Mouse (Mus musculus) heart, embryonic 12.5 days (tissue): Measurements from ENCODE around the gene Med26. TPM values are rescaled to one million over a fixed set of nuclear protein-coding genes. Genes with fewer than 3 reads are reported as not detected.
A peak's percentile ranks its signal among the peaks of the same experiment; 100 is the strongest.

Experiments used
- ATAC-seq: fragments of 200-750 bp; cut with Nextera tagmentation; 2 replicates; pipeline ENCODE4 v1.8.0; 2017; ENCODE audit warnings: moderate TSS enrichment, moderate library complexity; ENCODE audit not compliant: insufficient number of reproducible peaks, low FRiP score
- H3K27ac ChIP-seq: fragments of 300-500 bp; sonication (generic); 2 replicates; pipeline ENCODE4 v1.5.1; 2016; ENCODE audit warnings: mild to moderate bottlenecking, moderate library complexity; ENCODE audit not compliant: poor library complexity, severe bottlenecking
- H3K27me3 ChIP-seq: fragments of 300-500 bp; sonication (generic); replicated peaks from 2 replicates; pipeline ENCODE4 v1.6.1; 2016; ENCODE audit warnings: mild to moderate bottlenecking, moderate library complexity
- H3K36me3 ChIP-seq: fragments of 300-500 bp; sonication (generic); 2 replicates; pipeline ENCODE4 v1.6.1; 2016; ENCODE audit warnings: mild to moderate bottlenecking, moderate library complexity
- H3K4me1 ChIP-seq: fragments of 300-500 bp; sonication (generic); replicated peaks from 2 replicates; pipeline ENCODE4 v1.6.1; 2016; ENCODE audit warnings: mild to moderate bottlenecking
- H3K4me2 ChIP-seq: fragments of 300-500 bp; sonication (generic); 2 replicates; pipeline ENCODE4 v1.6.1; 2016; ENCODE audit warnings: mild to moderate bottlenecking, moderate library complexity
- H3K4me3 ChIP-seq: fragments of 300-500 bp; sonication (generic); 2 replicates; pipeline ENCODE4 v1.5.1; 2016; ENCODE audit warnings: mild to moderate bottlenecking
- H3K9ac ChIP-seq: fragments of 300-500 bp; sonication (generic); 2 replicates; pipeline ENCODE4 v1.6.1; 2016; ENCODE audit warnings: mild to moderate bottlenecking, moderate library complexity
- H3K9me3 ChIP-seq: fragments of 300-500 bp; sonication (generic); replicated peaks from 2 replicates; pipeline ENCODE4 v1.6.1; 2016; ENCODE audit warnings: mild to moderate bottlenecking, moderate library complexity
- WGBS: fragments of 180-500 bp; shearing (Covaris S2); methylation state at CpG from one replicate; pipeline ENCODE4 v1.1.7; 2016; 5-methylcytosine and 5-hydroxymethylcytosine counted together
- polyA plus RNA-seq: library from polyadenylated mRNA; unstranded; fragments of >200 nt; fragmentation: Nextera tagmentation; extraction: Ambion mirVana; gene quantifications from 2 replicates; pipeline ENCODE4 v1.2.1, GENCODE M21; 2016

Med26 gene
- polyA plus RNA-seq, 1 experiment from 2014 or later: 10.6 TPM

- Histone ChIP-seq H3K27me3 (no peaks in the 10 kb centered on the region), H3K27ac (no peak overlapping the region), H3K4me3 (no peak overlapping the region), H3K9ac (no peak overlapping the region), H3K4me1 (peaks cover 16% of the 10 kb centered on the region), H3K36me3 (peaks cover 67% of the 10 kb centered on the region), H3K9me3 (no peaks in the 10 kb centered on the region), H3K4me2 (no peak overlapping the region)
- ATAC-seq: no peak
These were observed 61.1 kb downstream of the Med26 start for GRCm38 (mm10) chr8:72487014-72487413.

GRCm38 (mm10) chr8:72485456-72486199 lies 62.4 kb downstream of the Med26 start:
- no peak overlapping the region for H3K9ac ChIP-seq
- no peak overlapping the region for H3K4me2 ChIP-seq
- H3K36me3 ChIP-seq: peaks cover 76% of the 10 kb centered on the region
- no peak for ATAC-seq
- WGBS: 78% methylated on average over 6 of the region's 6 CpGs
- H3K27ac ChIP-seq: no peak overlapping the region
- no peak overlapping the region for H3K4me3 ChIP-seq
- H3K9me3 ChIP-seq: no peaks in the 10 kb centered on the region
- H3K27me3 ChIP-seq: no peaks in the 10 kb centered on the region
- H3K4me1 ChIP-seq: peaks cover 5% of the 10 kb centered on the region; the same call in 1 of the 2 replicates

GRCm38 (mm10) chr8:72474826-72475546 lies 73.1 kb downstream of the Med26 start, which contains the start of gene Cherp:
Gene Cherp, minus strand, starts transcription at chr8:72475226.
- Histone ChIP-seq H3K9me3 (peaks cover 9% of the 10 kb centered on the region; the same call in 1 of the 2 replicates), H3K9ac (peak within 1 kb of the TSS; percentile 87), H3K27me3 (no peaks in the 10 kb centered on the region), H3K4me2 (peak within 1 kb of the TSS; percentile 97), H3K4me3 (peak within 1 kb of the TSS; percentile 81), H3K36me3 (peaks cover 45% of the 10 kb centered on the region), H3K4me1 (peaks cover 19% of the 10 kb centered on the region), H3K27ac (peak within 1 kb of the TSS; percentile 80)
- ATAC-seq: peak; percentile 94
- under 1% methylated on average over 80 of the region's 80 CpGs for WGBS

GRCm38 (mm10) chr8:72470684-72471083 lies 77.4 kb downstream of the Med26 start:
- Histone ChIP-seq H3K36me3 (peaks cover 77% of the 10 kb centered on the region), H3K27ac (no peak overlapping the region), H3K4me2 (no peak overlapping the region), H3K4me3 (no peak overlapping the region), H3K4me1 (peaks cover 11% of the 10 kb centered on the region), H3K9ac (no peak overlapping the region), H3K9me3 (no peaks in the 10 kb centered on the region), H3K27me3 (no peaks in the 10 kb centered on the region)
- ATAC-seq: no peak
- 92% methylated on average over 7 of the region's 7 CpGs for WGBS

GRCm38 (mm10) chr8:72469984-72470383 lies 78.1 kb downstream of the Med26 start:
- H3K9ac ChIP-seq: no peak overlapping the region
- H3K36me3 ChIP-seq: peaks cover 84% of the 10 kb centered on the region
- H3K9me3 ChIP-seq: no peaks in the 10 kb centered on the region

GRCm38 (mm10) chr8:72469243-72469642 lies 78.8 kb downstream of the Med26 start:
- Histone ChIP-seq H3K9me3 (no peaks in the 10 kb centered on the region), H3K4me1 (peaks cover 9% of the 10 kb centered on the region), H3K27me3 (no peaks in the 10 kb centered on the region), H3K36me3 (peaks cover 90% of the 10 kb centered on the region), H3K27ac (no peak overlapping the region), H3K9ac (no peak overlapping the region), H3K4me3 (no peak overlapping the region), H3K4me2 (no peak overlapping the region)
- no peak for ATAC-seq
- 92% methylated on average over 2 of the region's 2 CpGs for WGBS

More at GRCm38 (mm10) chr8:72469984-72470383, 78.1 kb downstream of the Med26 start:
- peaks cover 10% of the 10 kb centered on the region for H3K4me1 ChIP-seq
- H3K4me2 ChIP-seq: no peak overlapping the region
- no peak for ATAC-seq
- no peaks in the 10 kb centered on the region for H3K27me3 ChIP-seq
- H3K27ac ChIP-seq: no peak overlapping the region
- H3K4me3 ChIP-seq: no peak overlapping the region
- 91% methylated on average over 8 of the region's 8 CpGs for WGBS

- Histone ChIP-seq H3K4me2 (no peak overlapping the region), H3K9ac (no peak overlapping the region), H3K27me3 (no peaks in the 10 kb centered on the region), H3K36me3 (peaks cover 98% of the 10 kb centered on the region), H3K4me3 (no peak overlapping the region), H3K9me3 (no peaks in the 10 kb centered on the region), H3K4me1 (no peaks in the 10 kb centered on the region), H3K27ac (no peak overlapping the region)
- ATAC-seq: no peak
- 94% methylated on average over 10 of the region's 10 CpGs for WGBS
These were observed 83.9 kb downstream of the Med26 start for GRCm38 (mm10) chr8:72464211-72464610.

- Histone ChIP-seq H3K9ac (no peak overlapping the region), H3K36me3 (peaks cover 72% of the 10 kb centered on the region), H3K4me1 (0 out of 2 replicates have a peak, but pooled peaks cover 3% of the 10 kb centered on the region), H3K4me2 (no peak overlapping the region), H3K27me3 (no peaks in the 10 kb centered on the region), H3K4me3 (no peak overlapping the region), H3K9me3 (no peaks in the 10 kb centered on the region), H3K27ac (no peak overlapping the region)
- no peak for ATAC-seq
- WGBS: 89% methylated on average over 4 of the region's 4 CpGs
These were observed 88.1 kb downstream of the Med26 start for GRCm38 (mm10) chr8:72459881-72460533.

- H3K9me3 ChIP-seq: peaks cover 6% of the 10 kb centered on the region
- H3K27me3 ChIP-seq: no peaks in the 10 kb centered on the region
- ATAC-seq: no peak
- no peak overlapping the region for H3K27ac ChIP-seq
- H3K36me3 ChIP-seq: peaks cover 71% of the 10 kb centered on the region
- no peak overlapping the region for H3K4me3 ChIP-seq
- H3K4me2 ChIP-seq: no peak overlapping the region
- 0 out of 2 replicates have a peak, but pooled peaks cover 5% of the 10 kb centered on the region for H3K4me1 ChIP-seq
- 78% methylated on average over 6 of the region's 6 CpGs for WGBS
- H3K9ac ChIP-seq: no peak overlapping the region
These were observed 89.6 kb downstream of the Med26 start for GRCm38 (mm10) chr8:72458457-72458856.

GRCm38 (mm10) chr8:72457806-72458205 lies 90.3 kb downstream of the Med26 start:
- 80% methylated on average over 3 of the region's 3 CpGs for WGBS
- no peaks in the 10 kb centered on the region for H3K27me3 ChIP-seq
- H3K4me3 ChIP-seq: no peak overlapping the region
- H3K9ac ChIP-seq: no peak overlapping the region
- H3K27ac ChIP-seq: no peak overlapping the region
- H3K4me1 ChIP-seq: 0 out of 2 replicates have a peak, but pooled peaks cover 5% of the 10 kb centered on the region
- no peak overlapping the region for H3K4me2 ChIP-seq
- H3K36me3 ChIP-seq: peaks cover 71% of the 10 kb centered on the region
- H3K9me3 ChIP-seq: peaks cover 6% of the 10 kb centered on the region
- ATAC-seq: no peak

- Histone ChIP-seq H3K4me3 (no peak overlapping the region), H3K27me3 (no peaks in the 10 kb centered on the region), H3K4me1 (0 out of 2 replicates have a peak, but pooled peaks cover 5% of the 10 kb centered on the region), H3K36me3 (peaks cover 68% of the 10 kb centered on the region), H3K9ac (no peak overlapping the region), H3K4me2 (no peak overlapping the region), H3K27ac (no peak overlapping the region), H3K9me3 (peaks cover 6% of the 10 kb centered on the region)
- ATAC-seq: no peak
- WGBS: 58% methylated on average over 4 of the region's 4 CpGs
These were observed 92.8 kb downstream of the Med26 start for GRCm38 (mm10) chr8:72455317-72455716.
